Comparison of ENCODE assay signal across 8 mouse cellular contexts in the genomic region with DNA sequence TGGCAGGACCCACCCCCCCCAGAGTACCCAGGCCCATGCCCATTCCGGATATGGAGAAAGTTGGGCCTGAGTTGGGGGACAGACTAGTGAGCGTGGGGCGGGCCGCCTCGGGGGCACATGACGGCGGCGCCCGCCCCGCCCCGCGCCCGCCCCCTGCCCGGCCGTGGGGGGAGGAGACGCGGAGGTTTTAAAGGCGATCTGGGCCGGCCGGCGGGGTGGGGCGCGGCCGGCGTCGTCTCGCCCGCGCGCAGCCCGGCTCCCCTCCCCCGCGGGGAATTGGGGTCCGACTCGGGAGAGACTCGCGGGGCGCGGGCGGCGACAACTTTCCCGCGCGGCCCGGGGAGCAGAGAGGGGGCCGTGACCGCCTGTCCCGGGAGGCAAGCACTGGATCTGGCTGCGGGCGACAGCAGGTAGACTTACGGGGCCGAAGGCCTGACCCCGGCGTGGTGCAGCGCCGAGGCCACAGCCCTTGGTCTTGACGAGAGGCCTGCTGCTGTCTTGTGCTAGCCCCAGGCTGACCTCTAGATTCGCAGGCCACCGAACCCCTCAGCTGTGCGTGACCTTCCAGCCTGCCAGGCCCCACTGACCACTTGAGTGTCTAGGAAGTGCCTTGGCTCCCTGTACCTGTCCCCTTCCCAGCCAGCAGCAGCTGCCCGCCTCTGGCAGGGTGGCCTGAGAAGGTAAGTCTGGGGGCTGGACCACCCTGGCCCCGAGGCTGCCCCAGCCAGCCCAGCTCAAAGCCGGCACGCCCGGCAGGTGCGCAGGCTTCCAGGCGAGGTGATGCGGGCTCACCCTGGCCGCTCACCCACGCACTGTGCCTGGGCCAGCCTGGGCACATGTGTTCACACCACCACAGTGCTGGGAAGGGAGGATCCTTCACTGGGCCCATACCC. TPM values are rescaled to one million over a fixed set of nuclear protein-coding genes. Genes with fewer than 3 reads are reported as not detected.
DNase-seq lines count a peak whose midpoint lies in the region; ATAC-seq lines count a peak whose summit lies in the region.

No protein-coding gene starts in this region.

- no peaks in the 10 kb centered on the region; the same call in 1 of the 2 replicates for H3K36me3 ChIP-seq in erythroblast, embryonic 14.5 days (ENCODE audit: control insufficient read depth)
- H3K36me3 ChIP-seq in heart, embryonic 10.5 days, result peaks cover 13% of the 10 kb centered on the region
- H3K36me3 ChIP-seq in lung, embryonic 16.5 days (ENCODE audit: control insufficient read depth, insufficient read depth, low read length), result no peaks in the 10 kb centered on the region

- ATAC-seq in erythroblast, adult 5-6 weeks (replicated peaks; ENCODE audit: low FRiP score, poor library complexity, severe bottlenecking), result no peak
- peak; percentile 44 for ATAC-seq in lung, embryonic 16.5 days (ENCODE audit: low read depth)
- no peak for ATAC-seq in inflammation-experienced regulatory T-cells, adult 6 months

- H3K9me3 ChIP-seq in erythroblast, embryonic 14.5 days (ENCODE audit: control insufficient read depth, low read length), result no peaks in the 10 kb centered on the region
- no peaks in the 10 kb centered on the region for H3K9me3 ChIP-seq in heart, embryonic 10.5 days
- H3K9me3 ChIP-seq in lung, embryonic 16.5 days (ENCODE audit: control insufficient read depth, low read length), result no peaks in the 10 kb centered on the region

- peak overlapping the region; percentile 97 for H3K4me2 ChIP-seq in lung, embryonic 16.5 days (ENCODE audit: low read depth, low read length)

- WGBS in heart, embryonic 10.5 days, result 4% methylated on average over 58 of the region's 70 CpGs
- 4% methylated on average over 32 of the region's 70 CpGs for WGBS in lung, embryonic 16.5 days

- peak overlapping the region; percentile 95 for H3K9ac ChIP-seq in lung, embryonic 16.5 days (ENCODE audit: low read length)

- H3K27ac ChIP-seq in heart, embryonic 10.5 days, result peak overlapping the region; percentile 98
- peak overlapping the region; percentile 99 for H3K27ac ChIP-seq in lung, embryonic 16.5 days (ENCODE audit: low read length)

- peaks cover 71% of the 10 kb centered on the region for H3K4me1 ChIP-seq in erythroblast, embryonic 14.5 days (ENCODE audit: control insufficient read depth)
- H3K4me1 ChIP-seq in heart, embryonic 10.5 days, result peaks cover 73% of the 10 kb centered on the region
- peaks cover 53% of the 10 kb centered on the region for H3K4me1 ChIP-seq in lung, embryonic 16.5 days (replicated peaks; ENCODE audit: control insufficient read depth, insufficient read depth, low read length)

- H3K4me3 ChIP-seq in erythroblast, embryonic 14.5 days (replicated peaks), result peak overlapping the region; percentile 61
- peak overlapping the region; percentile 86 for H3K4me3 ChIP-seq in heart, embryonic 10.5 days
- peak overlapping the region; percentile 85 for H3K4me3 ChIP-seq in lung, embryonic 16.5 days (ENCODE audit: low read length)

- peaks cover 64% of the 10 kb centered on the region for H3K27me3 ChIP-seq in erythroblast, embryonic 14.5 days (ENCODE audit: control insufficient read depth)
- no peaks in the 10 kb centered on the region for H3K27me3 ChIP-seq in heart, embryonic 10.5 days (ENCODE audit: insufficient read depth, poor library complexity, severe bottlenecking)
- no peaks in the 10 kb centered on the region for H3K27me3 ChIP-seq in lung, embryonic 16.5 days (ENCODE audit: control insufficient read depth, insufficient read depth, low read depth, low read length)

- DNase-seq in embryo, embryonic 11 days, result peak; percentile 78
- peak; percentile 84 for DNase-seq in heart, embryonic 10.5 days (ENCODE audit: low spot score)
- DNase-seq in kidney, adult 9 months, result peak; percentile 78
- peak; percentile 68 for DNase-seq in ovary, postnatal 14 days (ENCODE audit: low spot score)

RNA-seq across cellular contexts. Expression of gene Nanos3, which starts 15.9 kb away (rescaled TPM):
- not detected in 2 replicates for polyA plus RNA-seq in erythroblast, embryonic 14.5 days (2012)
- not detected in 2 replicates for total RNA-seq in erythroblast, adult 5-6 weeks (2015; ENCODE audit: low replicate concordance)
- not detected in 2 replicates for total RNA-seq in erythroblast, adult 5-6 weeks (2017; ENCODE audit: low replicate concordance)
- 1.2 and 2.3 TPM in 2 replicates for polyA plus RNA-seq in heart, embryonic 10.5 days (2016; fragmentation: Nextera tagmentation; extraction: Ambion mirVana)
- 1.2 and 3.5 TPM in 2 replicates for polyA plus RNA-seq in lung, embryonic 16.5 days (2015; fragmentation: Nextera tagmentation; extraction: Ambion mirVana)
- not detected for polyA plus RNA-seq in inflammation-experienced regulatory T-cells, adult 6 months (2017; shearing (Covaris generic))

RNA-seq across cellular contexts. Expression of gene Zswim4, which starts 36.0 kb away (rescaled TPM):
- polyA plus RNA-seq in erythroblast, embryonic 14.5 days (2012), result 0.44 and 0.65 TPM in 2 replicates
- total RNA-seq in erythroblast, adult 5-6 weeks (2015; ENCODE audit: low replicate concordance), result 3.1 and 3.5 TPM in 2 replicates
- 6.3 and 7.4 TPM in 2 replicates for total RNA-seq in erythroblast, adult 5-6 weeks (2017; ENCODE audit: low replicate concordance)
- polyA plus RNA-seq in heart, embryonic 10.5 days (2016; fragmentation: Nextera tagmentation; extraction: Ambion mirVana), result 14.4 and 17.5 TPM in 2 replicates
- 14.4 and 14.6 TPM in 2 replicates for polyA plus RNA-seq in lung, embryonic 16.5 days (2015; fragmentation: Nextera tagmentation; extraction: Ambion mirVana)
- 1 to 10 TPM; 2.9 to 4.8 (median 4.4) TPM for polyA plus RNA-seq in inflammation-experienced regulatory T-cells, adult 6 months (2017; shearing (Covaris generic))

RNA-seq across cellular contexts. Expression of gene D8Ertd738e, which starts 48.6 kb away (rescaled TPM):
- 43.2 and 62.9 TPM in 2 replicates for polyA plus RNA-seq in erythroblast, embryonic 14.5 days (2012)
- total RNA-seq in erythroblast, adult 5-6 weeks (2015; ENCODE audit: low replicate concordance), result 53.7 and 79.2 TPM in 2 replicates
- total RNA-seq in erythroblast, adult 5-6 weeks (2017; ENCODE audit: low replicate concordance), result 25.5 and 34.4 TPM in 2 replicates
- 353 and 374 TPM in 2 replicates for polyA plus RNA-seq in heart, embryonic 10.5 days (2016; fragmentation: Nextera tagmentation; extraction: Ambion mirVana)
- polyA plus RNA-seq in lung, embryonic 16.5 days (2015; fragmentation: Nextera tagmentation; extraction: Ambion mirVana), result 333 and 350 TPM in 2 replicates
- 100 to 1,000 TPM; 351 to 392 (median 390) TPM for polyA plus RNA-seq in inflammation-experienced regulatory T-cells, adult 6 months (2017; shearing (Covaris generic))

RNA-seq across cellular contexts. Expression of gene 4930432K21Rik, which starts 53.1 kb away (rescaled TPM):
- not detected in 2 replicates for polyA plus RNA-seq in erythroblast, embryonic 14.5 days (2012)
- total RNA-seq in erythroblast, adult 5-6 weeks (2015; ENCODE audit: low replicate concordance), result not detected in 2 replicates
- 0.43 TPM in 1 of 2 replicates, not detected in the other for total RNA-seq in erythroblast, adult 5-6 weeks (2017; ENCODE audit: low replicate concordance)
- polyA plus RNA-seq in heart, embryonic 10.5 days (2016; fragmentation: Nextera tagmentation; extraction: Ambion mirVana), result 0.79 and 1.5 TPM in 2 replicates
- polyA plus RNA-seq in lung, embryonic 16.5 days (2015; fragmentation: Nextera tagmentation; extraction: Ambion mirVana), result 1.5 and 2.0 TPM in 2 replicates
- 1 to 10 TPM in 2 of 3 experiments, not detected in 1; 1.5 to 1.6 TPM for polyA plus RNA-seq in inflammation-experienced regulatory T-cells, adult 6 months (2017; shearing (Covaris generic))

RNA-seq across cellular contexts. Expression of gene Cc2d1a, which starts 53.2 kb away (rescaled TPM):
- polyA plus RNA-seq in erythroblast, embryonic 14.5 days (2012), result 1.0 and 1.4 TPM in 2 replicates
- total RNA-seq in erythroblast, adult 5-6 weeks (2015; ENCODE audit: low replicate concordance), result 4.2 and 7.3 TPM in 2 replicates
- 0.60 and 2.5 TPM in 2 replicates for total RNA-seq in erythroblast, adult 5-6 weeks (2017; ENCODE audit: low replicate concordance)
- 19.5 and 19.7 TPM in 2 replicates for polyA plus RNA-seq in heart, embryonic 10.5 days (2016; fragmentation: Nextera tagmentation; extraction: Ambion mirVana)
- 24.2 and 25.9 TPM in 2 replicates for polyA plus RNA-seq in lung, embryonic 16.5 days (2015; fragmentation: Nextera tagmentation; extraction: Ambion mirVana)
- polyA plus RNA-seq in inflammation-experienced regulatory T-cells, adult 6 months (2017; shearing (Covaris generic)), result 10 to 100 TPM; 13.9 to 24.2 (median 21.3) TPM
